Mouse (Mus musculus): Measurements from ENCODE around the gene 1700016D06Rik. TPM values are rescaled to one million over a fixed set of nuclear protein-coding genes. Genes with fewer than 3 reads are reported as not detected.

Gene 1700016D06Rik
- total and polyA plus RNA-seq, 3 experiments: not detected

Other genes starting within 250 kb of the 1700016D06Rik start
- 18.2 and 23.2 TPM in 2 replicates for gene Rab20, start 222.4 kb downstream of the 1700016D06Rik start, total RNA-seq (2012; rRNA removed)
- gene Rab20, start 222.4 kb downstream of the 1700016D06Rik start, total RNA-seq (2014; rRNA removed): 19.0 and 22.8 TPM in 2 replicates
- 12.8 and 17.2 TPM in 2 replicates for gene Rab20, start 222.4 kb downstream of the 1700016D06Rik start, polyA plus RNA-seq (2012; ENCODE audit: insufficient read length, low read depth)
- gene Naxd, start 203.6 kb downstream of the 1700016D06Rik start, total RNA-seq (2012; rRNA removed): 57.1 and 59.8 TPM in 2 replicates
- 39.7 and 40.4 TPM in 2 replicates for gene Naxd, start 203.6 kb downstream of the 1700016D06Rik start, total RNA-seq (2014; rRNA removed)
- 50.1 and 52.8 TPM in 2 replicates for gene Naxd, start 203.6 kb downstream of the 1700016D06Rik start, polyA plus RNA-seq (2012; ENCODE audit: insufficient read length, low read depth)
- 67.1 and 67.4 TPM in 2 replicates for gene Cars2, start 150.3 kb downstream of the 1700016D06Rik start, total RNA-seq (2012; rRNA removed)
- gene Cars2, start 150.3 kb downstream of the 1700016D06Rik start, total RNA-seq (2014; rRNA removed): 45.6 and 48.5 TPM in 2 replicates
- gene Cars2, start 150.3 kb downstream of the 1700016D06Rik start, polyA plus RNA-seq (2012; ENCODE audit: insufficient read length, low read depth): 45.7 and 46.4 TPM in 2 replicates
- gene Ing1, start 145.5 kb downstream of the 1700016D06Rik start, total RNA-seq (2012; rRNA removed): 25.0 and 30.9 TPM in 2 replicates
- gene Ing1, start 145.5 kb downstream of the 1700016D06Rik start, total RNA-seq (2014; rRNA removed): 33.1 and 33.8 TPM in 2 replicates
- gene Ing1, start 145.5 kb downstream of the 1700016D06Rik start, polyA plus RNA-seq (2012; ENCODE audit: insufficient read length, low read depth): 47.8 and 65.3 TPM in 2 replicates
- 39.0 and 50.4 TPM in 2 replicates for gene Ankrd10, start 65.3 kb downstream of the 1700016D06Rik start, total RNA-seq (2012; rRNA removed)
- 46.9 and 59.5 TPM in 2 replicates for gene Ankrd10, start 65.3 kb downstream of the 1700016D06Rik start, total RNA-seq (2014; rRNA removed)
- gene Ankrd10, start 65.3 kb downstream of the 1700016D06Rik start, polyA plus RNA-seq (2012; ENCODE audit: insufficient read length, low read depth): 32.8 and 36.9 TPM in 2 replicates
- gene Arhgef7, start 26.7 kb upstream of the 1700016D06Rik start, total RNA-seq (2012; rRNA removed): 17.0 and 18.6 TPM in 2 replicates
- 8.0 and 8.5 TPM in 2 replicates for gene Arhgef7, start 26.7 kb upstream of the 1700016D06Rik start, total RNA-seq (2014; rRNA removed)
- 23.9 and 28.7 TPM in 2 replicates for gene Arhgef7, start 26.7 kb upstream of the 1700016D06Rik start, polyA plus RNA-seq (2012; ENCODE audit: insufficient read length, low read depth)
- gene Tex29, start 139.4 kb upstream of the 1700016D06Rik start, total RNA-seq (2012; rRNA removed): not detected in 2 replicates
- not detected in 2 replicates for gene Tex29, start 139.4 kb upstream of the 1700016D06Rik start, total RNA-seq (2014; rRNA removed)
- not detected in 2 replicates for gene Tex29, start 139.4 kb upstream of the 1700016D06Rik start, polyA plus RNA-seq (2012; ENCODE audit: insufficient read length, low read depth)